Mouse (Mus musculus) limb, embryonic 11.5 days (tissue): Measurements from ENCODE around the gene Aldh18a1. TPM values are rescaled to one million over a fixed set of nuclear protein-coding genes. Genes with fewer than 3 reads are reported as not detected.
A peak's percentile ranks its signal among the peaks of the same experiment; 100 is the strongest.

Experiments
- ATAC-seq: fragments of 200-750 bp; cut with Nextera tagmentation; 2 replicates; pipeline ENCODE4 v1.8.0; 2017; ENCODE audit warnings: low read depth; ENCODE audit not compliant: insufficient number of reproducible peaks, low FRiP score, low TSS enrichment
- DNase-seq: peaks from one replicate; pipeline ENCODE4 v3.0.0-alpha.2; 2015; ENCODE audit warnings: low spot score
- H3K27ac ChIP-seq: fragments of 300-500 bp; sonication (generic); replicated peaks from 2 replicates; pipeline ENCODE4 v1.5.1; 2014; ENCODE audit warnings: low read depth, mild to moderate bottlenecking, low read length
- H3K27me3 ChIP-seq: fragments of 300-500 bp; sonication (generic); 2 replicates; pipeline ENCODE4 v1.6.1; 2014; ENCODE audit warnings: mild to moderate bottlenecking, low read length, mixed read lengths; ENCODE audit not compliant: control insufficient read depth, insufficient read depth
- H3K36me3 ChIP-seq: fragments of 300-500 bp; sonication (generic); 2 replicates; pipeline ENCODE4 v1.6.1; 2014; ENCODE audit warnings: mild to moderate bottlenecking, low read length, moderate library complexity, mixed read lengths; ENCODE audit not compliant: control insufficient read depth, insufficient read depth
- H3K4me1 ChIP-seq: fragments of 300-500 bp; sonication (generic); 2 replicates; pipeline ENCODE4 v1.6.1; 2014; ENCODE audit warnings: low read length, mixed read lengths; ENCODE audit not compliant: control insufficient read depth, insufficient read depth
- H3K4me2 ChIP-seq: fragments of 300-500 bp; sonication (generic); 2 replicates; pipeline ENCODE4 v1.6.1; 2014; ENCODE audit warnings: low read depth, mild to moderate bottlenecking, moderate library complexity; ENCODE audit not compliant: severe bottlenecking
- H3K4me3 ChIP-seq: fragments of 300-500 bp; sonication (generic); 2 replicates; pipeline ENCODE4 v1.5.1; 2014; ENCODE audit warnings: low read depth, low read length
- H3K9ac ChIP-seq: fragments of 300-500 bp; sonication (generic); 2 replicates; pipeline ENCODE4 v1.6.1; 2014; ENCODE audit warnings: mild to moderate bottlenecking, low read length
- H3K9me3 ChIP-seq: fragments of 300-500 bp; sonication (generic); 2 replicates; pipeline ENCODE4 v1.6.1; 2016; ENCODE audit warnings: low read length; ENCODE audit not compliant: control insufficient read depth
- WGBS: fragments of 180-500 bp; shearing (Covaris S2); extraction: QIAGEN DNeasy Blood & Tissue Kit; methylation state at CpG from one replicate; pipeline ENCODE4 v1.1.7; 2014; 5-methylcytosine and 5-hydroxymethylcytosine counted together
- polyA plus RNA-seq: library from polyadenylated mRNA; unstranded; fragments of >200 nt; fragmentation: Nextera tagmentation; extraction: Ambion mirVana; gene quantifications from 2 replicates; pipeline ENCODE4 v1.2.1, GENCODE M21; 2014

The Aldh18a1 gene
- polyA plus RNA-seq, 1 experiment from 2014 or later, result 72.8 TPM

DNA sequence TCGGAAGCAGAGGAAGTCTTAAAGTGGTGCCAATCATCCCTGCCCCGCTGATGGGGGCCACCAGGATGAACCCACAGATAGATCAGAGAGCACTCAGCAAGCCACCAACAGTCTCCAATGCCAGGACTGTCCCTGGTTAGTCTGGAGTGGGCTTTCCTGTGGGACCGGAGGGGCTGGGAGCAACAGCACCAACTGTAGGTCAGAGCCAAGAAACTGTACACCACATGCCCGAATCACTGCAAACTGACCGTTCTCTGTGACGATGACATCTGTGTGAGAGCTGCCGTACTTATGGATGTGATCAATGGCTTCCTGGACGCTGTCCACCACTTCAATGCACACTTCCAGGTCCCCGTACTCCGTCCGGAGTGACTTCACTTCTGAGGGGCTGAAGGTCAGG, 33.9 kb downstream of the Aldh18a1 start:
- Histone ChIP-seq H3K27me3 (no peaks in the 10 kb centered on the region), H3K9ac (no peak overlapping the region), H3K4me2 (no peak overlapping the region), H3K4me1 (no peaks in the 10 kb centered on the region), H3K9me3 (no peaks in the 10 kb centered on the region), H3K4me3 (no peak overlapping the region), H3K27ac (no peak overlapping the region), H3K36me3 (peaks cover 24% of the 10 kb centered on the region)
- WGBS, result 90% methylated on average over 11 of the region's 11 CpGs
- ATAC-seq, result no peak
- no peak for DNase-seq

DNA sequence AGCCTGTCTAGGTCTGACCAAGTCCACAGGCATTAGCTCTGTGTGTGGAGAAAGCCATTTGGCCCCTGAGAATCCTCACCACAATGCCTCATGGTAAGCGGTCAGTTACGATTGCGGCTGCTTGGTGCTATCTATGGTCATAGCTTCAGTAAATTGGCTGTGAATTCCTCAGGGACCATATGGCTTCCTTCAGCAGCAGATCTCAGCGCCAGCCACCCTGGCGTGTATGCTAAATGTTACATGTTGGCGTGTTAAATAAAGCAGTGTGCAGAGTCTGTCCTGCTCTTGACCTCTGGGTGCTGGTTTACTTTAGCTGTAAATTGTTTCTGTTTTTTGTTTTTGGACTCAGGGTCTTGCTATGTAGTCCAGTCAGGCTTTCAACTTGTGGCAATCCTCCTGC, 34.4 kb downstream of the Aldh18a1 start:
- ATAC-seq (no peak), DNase-seq (no peak)
- 0 out of 2 replicates have a peak, but pooled peaks cover 2% of the 10 kb centered on the region for H3K4me1 ChIP-seq
- no peak overlapping the region for H3K4me2 ChIP-seq
- H3K9me3 ChIP-seq, result no peaks in the 10 kb centered on the region
- H3K27ac ChIP-seq, result no peak overlapping the region
- H3K9ac ChIP-seq, result no peak overlapping the region
- no peak overlapping the region for H3K4me3 ChIP-seq
- 92% methylated on average over 6 of the region's 6 CpGs for WGBS
- peaks cover 24% of the 10 kb centered on the region for H3K36me3 ChIP-seq
- H3K27me3 ChIP-seq, result no peaks in the 10 kb centered on the region

DNA sequence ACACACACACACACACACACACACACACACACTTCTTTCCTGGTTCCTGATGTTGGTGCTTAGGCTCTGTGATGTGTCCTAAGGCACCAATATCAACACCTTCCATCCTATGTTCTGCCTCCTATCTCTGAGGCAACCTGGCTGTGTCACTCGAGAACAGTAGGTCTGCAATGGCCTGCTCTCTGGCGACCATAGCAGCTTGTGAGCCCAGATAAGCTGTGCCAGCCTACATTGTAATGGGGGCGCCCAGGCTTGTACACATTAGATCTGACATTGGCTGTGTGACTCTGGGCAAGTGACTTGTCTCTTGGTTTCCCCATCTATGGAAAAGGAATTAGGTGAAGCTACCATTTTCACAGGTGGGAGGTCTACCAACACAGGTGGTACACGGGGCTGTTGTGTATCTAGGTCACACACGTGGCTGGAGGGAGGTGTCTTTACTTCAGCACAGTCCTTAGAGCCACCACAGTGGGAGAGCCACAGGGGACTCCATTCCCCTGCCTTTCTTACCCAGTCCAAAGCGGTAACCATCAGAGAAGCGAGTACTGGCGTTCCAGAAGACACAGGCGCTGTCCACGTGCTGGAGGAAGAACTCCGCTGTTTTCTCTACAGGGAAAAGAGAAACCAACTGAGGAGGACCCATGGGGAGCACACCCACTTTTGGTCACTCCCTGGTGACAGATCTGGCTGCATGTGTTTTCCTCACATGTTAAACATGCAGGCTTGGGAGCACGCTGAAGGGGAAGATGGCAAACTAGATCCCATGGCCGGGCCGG, 35.1 kb downstream of the Aldh18a1 start:
- 91% methylated on average over 14 of the region's 14 CpGs for WGBS

DNA sequence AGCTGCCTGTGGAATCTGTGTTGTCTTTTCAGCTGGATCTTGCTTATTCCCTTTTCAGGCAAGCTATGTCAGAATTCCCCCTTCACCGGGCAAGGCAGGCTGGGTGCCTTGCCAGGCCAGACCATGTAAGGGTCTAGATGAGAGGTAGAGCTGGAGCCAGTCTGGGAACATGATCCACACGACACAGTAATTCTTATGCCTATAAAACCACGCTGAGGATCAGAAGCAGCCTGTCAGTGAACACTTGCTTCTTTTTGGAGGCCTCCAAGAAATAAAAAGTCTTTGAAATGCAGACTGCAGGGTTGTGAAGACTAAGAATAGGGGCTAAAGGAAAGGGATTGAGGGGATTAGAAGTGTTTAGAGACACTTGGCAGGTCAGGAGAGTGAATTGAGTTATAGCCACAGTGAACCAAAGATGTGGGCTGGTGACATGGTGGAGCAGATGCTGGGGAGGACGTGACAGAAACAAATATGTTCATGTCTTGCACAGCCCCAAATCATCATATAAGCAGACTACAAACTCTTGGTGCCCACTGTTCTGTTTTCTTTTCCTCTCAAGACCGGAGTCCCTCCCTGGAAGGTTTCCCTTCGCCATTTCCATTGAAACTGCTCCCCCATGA, 38.6 kb downstream of the Aldh18a1 start:
- ATAC-seq (no peak), DNase-seq (no peak)
- Histone ChIP-seq H3K27ac (no peak overlapping the region), H3K9ac (no peak overlapping the region), H3K4me1 (0 out of 2 replicates have a peak, but pooled peaks cover 3% of the 10 kb centered on the region), H3K4me2 (no peak overlapping the region), H3K4me3 (no peak overlapping the region), H3K9me3 (no peaks in the 10 kb centered on the region), H3K36me3 (peaks cover 11% of the 10 kb centered on the region; the same call in 1 of the 2 replicates), H3K27me3 (no peaks in the 10 kb centered on the region)
- WGBS, result 67% methylated on average over 6 of the region's 6 CpGs

More for the DNA sequence above, 35.1 kb downstream of the Aldh18a1 start:
- Histone ChIP-seq H3K4me1 (0 out of 2 replicates have a peak, but pooled peaks cover 3% of the 10 kb centered on the region), H3K36me3 (peaks cover 22% of the 10 kb centered on the region), H3K9me3 (no peaks in the 10 kb centered on the region), H3K4me2 (no peak overlapping the region), H3K4me3 (no peak overlapping the region), H3K27ac (no peak overlapping the region), H3K27me3 (no peaks in the 10 kb centered on the region), H3K9ac (no peak overlapping the region)
- DNase-seq (no peak), ATAC-seq (no peak)

DNA sequence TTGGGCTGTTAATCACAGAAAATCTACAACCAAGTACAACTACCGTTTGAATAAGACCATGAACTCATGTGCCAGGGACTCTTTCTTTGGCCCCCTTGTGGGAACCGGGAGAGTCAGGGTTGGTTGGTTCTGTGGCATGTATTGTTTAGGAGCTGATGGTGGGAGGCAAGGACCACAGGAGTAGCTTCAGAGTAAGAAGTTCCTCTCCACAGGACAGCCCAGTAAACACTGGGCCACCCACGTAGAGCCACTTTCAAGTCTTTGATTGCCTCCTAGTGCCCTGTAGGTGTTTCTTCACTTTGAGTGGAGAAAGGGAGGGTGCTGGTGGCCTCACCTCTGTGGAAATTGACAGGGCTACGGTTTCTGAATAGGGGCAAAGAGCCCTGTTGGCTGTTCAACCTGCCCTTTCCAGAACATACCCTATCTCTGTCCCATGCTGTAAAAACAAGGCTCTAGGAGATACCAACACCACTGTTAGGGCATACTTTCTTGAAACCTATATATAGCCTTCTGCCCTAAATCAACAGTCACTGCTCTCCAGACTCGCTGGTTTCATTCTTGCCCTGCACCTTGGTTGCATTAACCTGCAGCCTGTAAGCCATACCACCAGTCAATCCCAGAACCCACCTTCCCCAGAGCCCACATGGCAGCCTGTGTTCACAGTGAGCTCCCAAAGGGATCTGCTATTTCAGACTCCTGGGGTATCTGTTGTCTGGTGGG, 39.3 kb downstream of the Aldh18a1 start:
- H3K27ac ChIP-seq, result no peak overlapping the region
- no peak for ATAC-seq
- H3K9me3 ChIP-seq, result no peaks in the 10 kb centered on the region
- no peak overlapping the region for H3K9ac ChIP-seq
- WGBS, result 35% methylated on average over 5 of the region's 5 CpGs
- H3K27me3 ChIP-seq, result no peaks in the 10 kb centered on the region
- H3K36me3 ChIP-seq, result peaks cover 11% of the 10 kb centered on the region; the same call in 1 of the 2 replicates
- no peak overlapping the region for H3K4me3 ChIP-seq
- H3K4me2 ChIP-seq, result no peak overlapping the region
- H3K4me1 ChIP-seq, result 0 out of 2 replicates have a peak, but pooled peaks cover 3% of the 10 kb centered on the region
- DNase-seq, result peak; percentile 33

DNA sequence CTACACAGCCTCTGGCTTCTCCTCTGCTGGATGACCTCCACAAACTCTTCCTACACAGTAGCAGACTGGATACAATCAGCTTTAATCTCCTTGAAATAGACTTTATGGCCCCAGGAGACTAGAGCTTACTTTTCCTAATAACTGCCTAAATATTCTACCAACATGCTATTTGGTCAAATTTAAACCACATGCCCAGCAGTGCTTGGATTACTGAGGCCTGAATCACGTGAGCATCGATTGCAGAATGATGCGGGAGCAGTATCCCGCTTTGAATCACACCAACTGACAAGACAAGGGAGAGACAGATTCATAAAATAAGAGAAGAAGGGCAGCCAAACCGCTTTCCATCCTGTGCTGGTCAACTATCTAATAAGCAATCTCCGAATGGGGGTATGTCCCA, 39.9 kb downstream of the Aldh18a1 start:
- no peaks in the 10 kb centered on the region for H3K9me3 ChIP-seq
- H3K9ac ChIP-seq, result no peak overlapping the region
- ATAC-seq (no peak), DNase-seq (no peak)
- no peak overlapping the region for H3K4me3 ChIP-seq
- WGBS, result 81% methylated on average over 6 of the region's 6 CpGs
- H3K4me1 ChIP-seq, result 0 out of 2 replicates have a peak, but pooled peaks cover 3% of the 10 kb centered on the region
- H3K4me2 ChIP-seq, result no peak overlapping the region
- no peak overlapping the region for H3K27ac ChIP-seq
- peaks cover 9% of the 10 kb centered on the region; the same call in 1 of the 2 replicates for H3K36me3 ChIP-seq
- H3K27me3 ChIP-seq, result no peaks in the 10 kb centered on the region

DNA sequence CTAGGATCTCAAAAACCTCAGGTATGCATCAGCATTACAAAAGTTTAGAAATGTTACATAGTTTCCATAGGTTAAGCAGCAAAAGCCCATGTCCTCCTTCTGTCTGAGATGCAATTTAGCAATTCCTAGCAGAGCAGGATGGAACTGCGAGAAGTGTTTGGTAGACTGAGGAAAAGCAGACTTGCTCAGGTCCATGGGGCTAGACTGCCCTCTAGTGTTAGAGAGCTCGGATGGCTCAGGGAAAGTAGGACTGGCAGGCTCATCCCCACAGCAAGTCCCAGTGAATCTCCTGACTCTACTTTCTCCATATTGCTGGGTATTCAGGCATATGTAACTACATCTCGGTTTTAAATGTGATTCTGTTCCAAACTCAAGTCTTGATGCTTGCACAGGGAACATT, 43.4 kb downstream of the Aldh18a1 start:
- Histone ChIP-seq H3K4me2 (no peak overlapping the region), H3K4me1 (0 out of 2 replicates have a peak, but pooled peaks cover 3% of the 10 kb centered on the region), H3K36me3 (no peaks in the 10 kb centered on the region), H3K4me3 (no peak overlapping the region), H3K27me3 (no peaks in the 10 kb centered on the region), H3K9ac (no peak overlapping the region), H3K27ac (no peak overlapping the region), H3K9me3 (no peaks in the 10 kb centered on the region)
- WGBS, result 10% methylated on average over 3 of the region's 3 CpGs
- ATAC-seq (no peak), DNase-seq (peak; percentile 77)

DNA sequence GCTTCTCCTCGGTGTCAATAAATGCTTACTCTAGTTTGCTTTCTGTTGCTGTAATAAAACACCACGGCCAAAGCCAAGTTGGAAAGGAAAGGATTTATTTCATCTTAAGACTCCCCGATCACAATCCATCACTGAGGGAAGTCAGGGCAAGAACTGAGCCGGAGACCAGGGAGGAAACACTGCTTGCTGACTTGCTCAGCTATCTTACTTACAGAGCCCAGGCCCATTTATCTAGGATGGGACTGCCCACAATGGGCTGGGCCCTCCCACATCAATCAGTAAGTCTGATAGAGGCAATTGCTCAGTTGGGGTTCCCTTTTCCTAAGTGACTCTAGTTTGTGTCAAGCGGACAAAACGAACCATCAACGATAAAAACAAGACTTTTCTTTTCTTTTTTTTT, 45.5 kb downstream of the Aldh18a1 start:
- 83% methylated on average over 7 of the region's 7 CpGs for WGBS
- DNase-seq (no peak), ATAC-seq (no peak)
- H3K4me3 ChIP-seq, result no peak overlapping the region
- H3K27ac ChIP-seq, result no peak overlapping the region
- H3K9me3 ChIP-seq, result no peaks in the 10 kb centered on the region
- no peaks in the 10 kb centered on the region for H3K27me3 ChIP-seq
- no peaks in the 10 kb centered on the region for H3K4me1 ChIP-seq
- no peak overlapping the region for H3K9ac ChIP-seq
- H3K36me3 ChIP-seq, result no peaks in the 10 kb centered on the region
- H3K4me2 ChIP-seq, result no peak overlapping the region
